Mouse (Mus musculus) forebrain, postnatal 0 days (tissue): ENCODE measurements at regions not wholly inside any gene's neighbourhood (a gene's known extent, or its start where the extent isn't known, plus 50 kb on each side); places are given as distances from the start of the nearest gene placed in this dataset.
A peak's percentile ranks its signal among the peaks of the same experiment; 100 is the strongest.

Source experiments
- ATAC-seq: fragments of 200-750 bp; cut with Nextera tagmentation; 2 replicates; pipeline ENCODE4 v1.8.0; 2017; ENCODE audit warnings: mild to moderate bottlenecking, moderate library complexity
- DNase-seq: peaks from one replicate; pipeline ENCODE4 v3.0.0-alpha.2; 2015
- H3K27ac ChIP-seq: fragments of 300-500 bp; sonication (generic); 2 replicates; pipeline ENCODE4 v1.5.1; 2014; ENCODE audit warnings: low read depth, mild to moderate bottlenecking, antibody characterized with exemption, low read length, moderate library complexity, mixed read lengths
- H3K27me3 ChIP-seq: fragments of 300-500 bp; sonication (generic); 2 replicates; pipeline ENCODE4 v1.6.1; 2014; ENCODE audit warnings: mild to moderate bottlenecking, low read length, mixed read lengths; ENCODE audit not compliant: insufficient read depth
- H3K36me3 ChIP-seq: fragments of 300-500 bp; sonication (generic); 2 replicates; pipeline ENCODE4 v1.6.1; 2014; ENCODE audit warnings: mild to moderate bottlenecking, moderate library complexity; ENCODE audit not compliant: insufficient read depth
- H3K4me1 ChIP-seq: fragments of 300-500 bp; sonication (generic); 2 replicates; pipeline ENCODE4 v1.6.1; 2014; ENCODE audit warnings: antibody characterized with exemption; ENCODE audit not compliant: insufficient read depth
- H3K4me2 ChIP-seq: fragments of 300-500 bp; sonication (generic); 2 replicates; pipeline ENCODE4 v1.6.1; 2014; ENCODE audit warnings: low read depth, mild to moderate bottlenecking, moderate library complexity
- H3K4me3 ChIP-seq: fragments of 300-500 bp; sonication (generic); 2 replicates; pipeline ENCODE4 v1.5.1; 2014; ENCODE audit warnings: low read depth, low read length, mixed read lengths
- H3K9ac ChIP-seq: fragments of 300-500 bp; sonication (generic); 2 replicates; pipeline ENCODE4 v1.6.1; 2014; ENCODE audit warnings: mild to moderate bottlenecking
- H3K9me3 ChIP-seq: fragments of 300-500 bp; sonication (generic); 2 replicates; pipeline ENCODE4 v1.6.1; 2016; ENCODE audit warnings: low read length
- CTCF ChIP-seq: sonication (generic); IDR thresholded peaks from 2 replicates; pipeline ENCODE4 v1.5.1; 2016; ENCODE audit warnings: antibody characterized with exemption, control low read depth, low read depth
- WGBS: fragments of 180-500 bp; shearing (Covaris S2); extraction: QIAGEN DNeasy Blood & Tissue Kit; methylation state at CpG from one replicate; pipeline ENCODE4 v1.1.7; 2014; 5-methylcytosine and 5-hydroxymethylcytosine counted together

- no peaks in the 10 kb centered on the region for H3K9me3 ChIP-seq
- H3K4me2 ChIP-seq, result no peak overlapping the region
- peak; percentile 26; the same call in 1 of the 2 replicates for TF ChIP-seq CTCF
- 83% methylated on average over 13 of the region's 13 CpGs for WGBS
- H3K4me1 ChIP-seq, result peaks cover 5% of the 10 kb centered on the region; the same call in 1 of the 2 replicates
- ATAC-seq (no peak), DNase-seq (no peak)
- no peak overlapping the region for H3K9ac ChIP-seq
- no peak overlapping the region for H3K27ac ChIP-seq
- no peaks in the 10 kb centered on the region for H3K27me3 ChIP-seq
- H3K36me3 ChIP-seq, result no peaks in the 10 kb centered on the region
- H3K4me3 ChIP-seq, result no peak overlapping the region
These were observed 149.4 kb upstream of the Mylip start for GRCm38 (mm10) chr13:45240009-45240653.

DNA sequence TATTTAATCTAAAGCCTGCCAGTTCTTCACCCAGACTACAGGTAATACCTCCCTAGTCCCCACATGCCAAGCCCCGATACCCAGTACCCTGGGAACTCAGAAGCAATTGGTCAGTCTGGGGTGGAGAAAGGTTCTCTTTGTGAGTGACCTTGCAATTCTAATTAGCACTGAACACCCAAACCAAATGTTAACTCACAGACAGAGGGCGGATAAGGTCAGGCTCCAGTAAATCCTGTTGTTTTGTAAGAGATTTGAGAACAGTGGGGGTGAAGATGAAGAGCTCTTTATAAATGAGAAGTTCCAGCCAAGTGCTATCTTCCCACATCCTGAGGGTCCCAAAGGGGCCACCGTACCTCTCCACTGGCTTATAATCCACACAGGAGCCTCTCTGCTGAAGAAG lies 147.3 kb upstream of the Mylip start:
- no peaks in the 10 kb centered on the region for H3K36me3 ChIP-seq
- H3K4me2 ChIP-seq, result no peak overlapping the region
- no peaks in the 10 kb centered on the region for H3K9me3 ChIP-seq
- H3K4me3 ChIP-seq, result no peak overlapping the region
- no peaks in the 10 kb centered on the region for H3K27me3 ChIP-seq
- DNase-seq (no peak), ATAC-seq (no peak)
- TF ChIP-seq CTCF, result no peak
- peaks cover 5% of the 10 kb centered on the region; the same call in 1 of the 2 replicates for H3K4me1 ChIP-seq
- no peak overlapping the region for H3K27ac ChIP-seq
- H3K9ac ChIP-seq, result no peak overlapping the region
- WGBS, result 55% methylated on average over 3 of the region's 3 CpGs

- TF ChIP-seq CTCF, result no peak
- H3K36me3 ChIP-seq, result no peaks in the 10 kb centered on the region
- no peak overlapping the region for H3K4me3 ChIP-seq
- no peak for ATAC-seq
- no peaks in the 10 kb centered on the region for H3K9me3 ChIP-seq
- H3K4me1 ChIP-seq, result peaks cover 5% of the 10 kb centered on the region; the same call in 1 of the 2 replicates
- H3K9ac ChIP-seq, result no peak overlapping the region
- DNase-seq, result no peak
- H3K27ac ChIP-seq, result no peak overlapping the region
- H3K27me3 ChIP-seq, result no peaks in the 10 kb centered on the region
- no peak overlapping the region for H3K4me2 ChIP-seq
- 65% methylated on average over 12 of the region's 12 CpGs for WGBS
These were observed 146.8 kb upstream of the Mylip start for GRCm38 (mm10) chr13:45242750-45243149.

- WGBS, result 63% methylated on average over 5 of the region's 5 CpGs
These were observed 143.9 kb upstream of the Mylip start for GRCm38 (mm10) chr13:45245651-45246050.

GRCm38 (mm10) chr13:45246341-45246740 lies 143.2 kb upstream of the Mylip start:
- H3K9ac ChIP-seq, result no peak overlapping the region
- no peak overlapping the region for H3K27ac ChIP-seq
- no peak for DNase-seq
- H3K36me3 ChIP-seq, result no peaks in the 10 kb centered on the region
- TF ChIP-seq CTCF, result no peak
- H3K27me3 ChIP-seq, result no peaks in the 10 kb centered on the region
- WGBS, result 72% methylated on average over 2 of the region's 2 CpGs
- H3K9me3 ChIP-seq, result no peaks in the 10 kb centered on the region
- no peak overlapping the region for H3K4me3 ChIP-seq
- H3K4me1 ChIP-seq, result 0 out of 2 replicates have a peak, but pooled peaks cover 4% of the 10 kb centered on the region
- H3K4me2 ChIP-seq, result no peak overlapping the region
- no peak for ATAC-seq

More at GRCm38 (mm10) chr13:45245651-45246050, 143.9 kb upstream of the Mylip start:
- DNase-seq (no peak), ATAC-seq (no peak)
- H3K9me3 ChIP-seq, result no peaks in the 10 kb centered on the region
- H3K4me1 ChIP-seq, result 0 out of 2 replicates have a peak, but pooled peaks cover 4% of the 10 kb centered on the region
- no peak overlapping the region for H3K4me2 ChIP-seq
- no peaks in the 10 kb centered on the region for H3K27me3 ChIP-seq
- H3K9ac ChIP-seq, result no peak overlapping the region
- H3K4me3 ChIP-seq, result no peak overlapping the region
- no peaks in the 10 kb centered on the region for H3K36me3 ChIP-seq
- H3K27ac ChIP-seq, result no peak overlapping the region
- TF ChIP-seq CTCF, result no peak

DNA sequence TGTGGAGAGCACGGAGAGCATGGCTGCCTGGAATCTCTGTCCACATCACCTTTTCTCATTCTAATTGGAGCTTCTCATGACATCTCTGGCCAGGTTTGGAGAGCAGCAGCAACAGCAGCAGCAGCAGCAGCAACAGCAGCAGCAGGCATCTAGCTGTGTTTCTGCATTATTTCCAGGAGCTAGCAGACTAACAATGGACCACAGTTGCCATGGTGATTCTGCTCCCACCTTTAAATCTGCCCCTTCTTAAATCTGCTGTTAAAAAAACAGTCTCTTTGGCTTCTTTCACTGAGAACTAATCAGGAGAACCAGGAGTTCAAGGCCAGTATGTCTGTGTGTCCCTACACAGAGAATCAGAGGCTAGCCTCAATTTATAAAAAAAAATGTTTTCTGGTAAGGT lies 139.5 kb upstream of the Mylip start:
- Histone ChIP-seq H3K9ac (no peak overlapping the region), H3K36me3 (no peaks in the 10 kb centered on the region), H3K9me3 (no peaks in the 10 kb centered on the region), H3K27ac (no peak overlapping the region), H3K4me1 (0 out of 2 replicates have a peak, but pooled peaks cover 4% of the 10 kb centered on the region), H3K4me3 (no peak overlapping the region), H3K4me2 (no peak overlapping the region), H3K27me3 (no peaks in the 10 kb centered on the region)
- TF ChIP-seq CTCF, result no peak
- no peak for ATAC-seq
- DNase-seq, result peak; percentile 24
- WGBS, result 33% methylated on average over 1 of the region's 1 CpGs

GRCm38 (mm10) chr13:45251068-45251467 lies 138.5 kb upstream of the Mylip start:
- Histone ChIP-seq H3K9me3 (no peaks in the 10 kb centered on the region), H3K9ac (no peak overlapping the region), H3K27ac (no peak overlapping the region), H3K4me3 (no peak overlapping the region), H3K4me2 (no peak overlapping the region), H3K4me1 (0 out of 2 replicates have a peak, but pooled peaks cover 4% of the 10 kb centered on the region), H3K27me3 (no peaks in the 10 kb centered on the region), H3K36me3 (no peaks in the 10 kb centered on the region)
- 70% methylated on average over 3 of the region's 3 CpGs for WGBS
- ATAC-seq (no peak), DNase-seq (no peak)
- TF ChIP-seq CTCF, result no peak
